Mouse (Mus musculus) cerebellum, postnatal 10 days (tissue): Measurements from ENCODE around the gene Large2.

Experiments
- DNase-seq, 2 experiments: peaks; one replicate each; pipeline ENCODE4 v3.0.0; 2021; ENCODE audit warnings: mixed read lengths in 2 of 2

The Large2 gene

DNA sequence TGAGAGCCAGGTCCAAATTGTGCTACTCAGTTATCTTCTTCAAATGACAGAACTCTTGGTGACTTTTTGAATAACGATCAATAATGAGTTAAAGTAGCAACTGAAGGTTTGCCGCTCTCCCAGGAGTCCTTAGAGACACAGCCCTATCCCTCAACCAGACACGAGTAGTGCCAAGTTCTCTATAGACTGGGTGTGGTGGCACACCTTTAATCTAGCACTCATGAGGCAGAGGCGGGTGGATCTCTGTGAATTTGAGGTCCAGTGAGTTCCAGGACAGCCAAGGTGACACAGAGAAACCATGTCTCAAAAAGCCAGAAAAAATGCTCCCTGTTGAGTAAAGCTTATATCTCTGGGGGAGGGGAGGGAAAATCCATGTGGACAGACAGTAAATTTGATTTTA, 47.1 kb downstream of the Large2 start:
- DNase-seq, result no peak

- DNase-seq, result no peak
These were observed 48.4 kb downstream of the Large2 start for GRCm38 (mm10) chr2:92326221-92326620.

- DNase-seq, result no peak
These were observed 49.0 kb downstream of the Large2 start for GRCm38 (mm10) chr2:92325676-92326075.

DNA sequence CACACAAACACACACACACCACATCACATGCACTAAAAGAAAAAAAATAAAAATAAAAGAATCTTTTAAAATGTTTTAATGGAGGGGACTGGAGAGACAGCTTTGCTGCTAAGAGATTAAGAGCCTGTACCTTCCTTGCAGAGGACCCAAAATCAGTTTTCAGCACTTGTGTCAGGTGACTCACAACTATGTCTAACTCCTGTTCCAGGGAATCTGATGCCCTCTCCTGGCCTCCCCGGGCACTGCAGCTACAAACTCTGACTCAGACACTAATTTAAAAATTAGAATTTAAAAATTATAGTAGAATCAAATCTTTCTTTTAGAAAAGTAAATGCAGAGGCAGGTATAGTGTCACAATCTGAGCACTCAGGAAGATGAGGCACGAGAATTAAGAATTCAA, 52.0 kb downstream of the Large2 start:
- peak; percentile 40 to 62 for DNase-seq

GRCm38 (mm10) chr2:92317228-92317627, 57.4 kb downstream of the Large2 start:
- no peak for DNase-seq

GRCm38 (mm10) chr2:92316652-92317051, 58.0 kb downstream of the Large2 start:
- peak in 1 of 2 experiments; percentile 13 for DNase-seq
